8 mouse cellular contexts compared by ENCODE assay signal in the genomic region with DNA sequence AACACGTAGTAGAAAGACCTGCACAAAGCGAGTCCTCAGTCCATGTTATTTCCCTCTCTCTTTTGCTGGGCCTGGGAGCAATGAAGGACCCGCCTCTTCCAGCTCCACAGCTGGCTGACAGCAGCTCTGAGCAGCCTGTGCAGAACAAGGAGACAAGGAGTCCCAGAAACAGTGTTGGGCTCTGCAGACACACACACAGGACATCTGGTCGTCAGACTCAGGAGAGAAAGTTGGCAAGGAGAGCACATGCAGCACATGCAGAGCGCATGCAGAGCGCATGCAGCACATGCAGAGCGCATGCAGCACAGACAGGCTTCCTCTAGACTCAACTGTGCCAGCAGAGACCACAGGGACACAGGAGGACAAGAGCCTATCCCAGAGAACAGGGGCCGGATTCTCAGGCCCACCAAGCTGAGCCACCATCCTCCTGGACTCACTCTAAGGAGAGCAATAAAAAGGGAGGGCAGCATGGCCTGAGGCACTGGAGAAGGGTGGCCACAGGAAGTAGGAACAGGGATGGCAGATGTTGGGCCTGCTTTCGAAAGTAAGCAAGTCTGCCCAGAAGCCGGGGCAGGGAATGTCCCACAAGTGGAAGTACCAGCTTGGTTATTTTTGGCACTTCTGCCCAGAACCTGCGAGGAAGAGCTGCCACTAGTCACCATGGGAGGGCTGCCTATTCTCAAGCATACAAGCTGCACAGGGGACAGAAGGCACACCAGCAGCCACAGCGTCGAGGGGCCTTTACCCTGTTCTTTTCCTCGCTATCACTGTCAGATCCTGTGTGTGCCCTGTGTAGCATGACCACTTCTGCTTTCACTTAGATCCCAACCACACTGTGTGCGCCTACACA. TPM values are rescaled to one million over a fixed set of nuclear protein-coding genes. Genes with fewer than 3 reads are reported as not detected.
A peak's percentile ranks its signal among the peaks of the same experiment; 100 is the strongest.
DNase-seq lines count a peak whose midpoint lies in the region; ATAC-seq and TF ChIP-seq lines count a peak whose summit lies in the region.

No protein-coding gene starts in this region.

- H3K9ac ChIP-seq in kidney, embryonic 15.5 days: no peak overlapping the region
- H3K9ac ChIP-seq in forebrain, postnatal 0 days: no peak overlapping the region
- no peak overlapping the region for H3K9ac ChIP-seq in kidney, postnatal 0 days (ENCODE audit: low read depth, low read length)
- peak overlapping the region; percentile 41; the same call in 1 of the 2 replicates for H3K9ac ChIP-seq in neural tube, embryonic 13.5 days

- WGBS in kidney, embryonic 15.5 days: 62% methylated on average over 15 of the region's 15 CpGs
- 55% methylated on average over 15 of the region's 15 CpGs for WGBS in forebrain, postnatal 0 days
- 57% methylated on average over 15 of the region's 15 CpGs for WGBS in kidney, postnatal 0 days
- 60% methylated on average over 14 of the region's 15 CpGs for WGBS in neural tube, embryonic 13.5 days

- H3K9me3 ChIP-seq in kidney, embryonic 15.5 days (replicated peaks): no peaks in the 10 kb centered on the region
- no peaks in the 10 kb centered on the region for H3K9me3 ChIP-seq in forebrain, postnatal 0 days (ENCODE audit: low read length)
- no peaks in the 10 kb centered on the region for H3K9me3 ChIP-seq in kidney, postnatal 0 days (replicated peaks; ENCODE audit: low read length)
- H3K9me3 ChIP-seq in neural tube, embryonic 13.5 days: no peaks in the 10 kb centered on the region

- H3K4me2 ChIP-seq in kidney, embryonic 15.5 days: no peak overlapping the region
- no peak overlapping the region for H3K4me2 ChIP-seq in forebrain, postnatal 0 days (ENCODE audit: low read depth)
- H3K4me2 ChIP-seq in kidney, postnatal 0 days (ENCODE audit: low read length): no peak overlapping the region
- H3K4me2 ChIP-seq in neural tube, embryonic 13.5 days: no peak overlapping the region

- H3K4me1 ChIP-seq in kidney, embryonic 15.5 days: peaks cover 71% of the 10 kb centered on the region
- H3K4me1 ChIP-seq in forebrain, postnatal 0 days (ENCODE audit: insufficient read depth): peaks cover 21% of the 10 kb centered on the region
- H3K4me1 ChIP-seq in kidney, postnatal 0 days (replicated peaks; ENCODE audit: insufficient read depth, low read length): peaks cover 53% of the 10 kb centered on the region
- peaks cover 77% of the 10 kb centered on the region for H3K4me1 ChIP-seq in neural tube, embryonic 13.5 days (replicated peaks)

- no peaks in the 10 kb centered on the region for H3K27me3 ChIP-seq in kidney, embryonic 15.5 days
- H3K27me3 ChIP-seq in forebrain, postnatal 0 days (ENCODE audit: insufficient read depth, low read length): no peaks in the 10 kb centered on the region
- H3K27me3 ChIP-seq in kidney, postnatal 0 days (ENCODE audit: insufficient read depth, low read length): no peaks in the 10 kb centered on the region
- no peaks in the 10 kb centered on the region for H3K27me3 ChIP-seq in neural tube, embryonic 13.5 days

- DNase-seq in kidney, adult 11 months: no peak
- peak; percentile 25 for DNase-seq in Muller cell, postnatal 12 days (ENCODE audit: inconsistent ontology term)
- DNase-seq in forebrain, postnatal 0 days: peak; percentile 42
- no peak for DNase-seq in kidney, postnatal 0 days (ENCODE audit: low spot score)
- no peak for DNase-seq in urinary bladder, postnatal 10 days (ENCODE audit: low spot score)
- no peak for DNase-seq in adrenal gland, postnatal 10 days

- H3K4me3 ChIP-seq in kidney, embryonic 15.5 days (replicated peaks): no peak overlapping the region
- H3K4me3 ChIP-seq in forebrain, postnatal 0 days (ENCODE audit: low read depth, low read length): no peak overlapping the region
- H3K4me3 ChIP-seq in kidney, postnatal 0 days (replicated peaks; ENCODE audit: low read depth, low read length): no peak overlapping the region
- no peak overlapping the region for H3K4me3 ChIP-seq in neural tube, embryonic 13.5 days

- peaks cover 9% of the 10 kb centered on the region for H3K36me3 ChIP-seq in kidney, embryonic 15.5 days
- no peaks in the 10 kb centered on the region for H3K36me3 ChIP-seq in forebrain, postnatal 0 days (ENCODE audit: insufficient read depth)
- H3K36me3 ChIP-seq in kidney, postnatal 0 days (ENCODE audit: insufficient read depth, low read length): no peaks in the 10 kb centered on the region
- H3K36me3 ChIP-seq in neural tube, embryonic 13.5 days: no peaks in the 10 kb centered on the region

- H3K27ac ChIP-seq in kidney, embryonic 15.5 days: peak overlapping the region; percentile 74
- H3K27ac ChIP-seq in forebrain, postnatal 0 days (ENCODE audit: low read depth, low read length): no peak overlapping the region
- H3K27ac ChIP-seq in kidney, postnatal 0 days: peak overlapping the region; percentile 42
- H3K27ac ChIP-seq in neural tube, embryonic 13.5 days (replicated peaks): peak overlapping the region; percentile 29

- no peak for ATAC-seq in kidney, embryonic 15.5 days (replicated peaks; ENCODE audit: low FRiP score)
- peak; percentile 38; the same call in 1 of the 2 replicates for ATAC-seq in forebrain, postnatal 0 days
- ATAC-seq in kidney, postnatal 0 days (replicated peaks; ENCODE audit: low FRiP score, low read depth): no peak
- ATAC-seq in neural tube, embryonic 13.5 days (ENCODE audit: low read depth): no peak

- TF ChIP-seq CTCF in forebrain, postnatal 0 days (IDR thresholded peaks at IDR 0.05; ENCODE audit: low read depth): no peak
- no peak for TF ChIP-seq CTCF in kidney, postnatal 0 days (IDR thresholded peaks at IDR 0.05; ENCODE audit: low read depth)

RNA-seq across cellular contexts. Expression of a gene that starts 30.7 kb away (rescaled TPM):
- 8.7 and 10.8 TPM in 2 replicates for polyA plus RNA-seq in kidney, embryonic 15.5 days (2015; fragmentation: Nextera tagmentation; extraction: Ambion mirVana)
- 7.0 and 7.9 TPM in 2 replicates for total RNA-seq in forebrain, postnatal 0 days (2014; rRNA removed)
- polyA plus RNA-seq in forebrain, postnatal 0 days (2015; fragmentation: Nextera tagmentation; extraction: Ambion mirVana): 2.2 and 2.5 TPM in 2 replicates
- 4.8 and 5.8 TPM in 2 replicates for polyA plus RNA-seq in kidney, postnatal 0 days (2015; fragmentation: Nextera tagmentation; extraction: Ambion mirVana)
- 4.9 TPM in 2 replicates for polyA plus RNA-seq in neural tube, embryonic 13.5 days (2015; fragmentation: Nextera tagmentation; extraction: Ambion mirVana)
- total RNA-seq in adrenal gland, postnatal 10 days (2021): 10 to 100 TPM; 19.2 to 24.9 TPM

RNA-seq across cellular contexts. Expression of a gene that starts 39.7 kb away (rescaled TPM):
- 1.00 and 1.0 TPM in 2 replicates for polyA plus RNA-seq in kidney, embryonic 15.5 days (2015; fragmentation: Nextera tagmentation; extraction: Ambion mirVana)
- 13.9 and 14.2 TPM in 2 replicates for total RNA-seq in forebrain, postnatal 0 days (2014; rRNA removed)
- 9.3 and 12.0 TPM in 2 replicates for polyA plus RNA-seq in forebrain, postnatal 0 days (2015; fragmentation: Nextera tagmentation; extraction: Ambion mirVana)
- 0.33 and 0.50 TPM in 2 replicates for polyA plus RNA-seq in kidney, postnatal 0 days (2015; fragmentation: Nextera tagmentation; extraction: Ambion mirVana)
- polyA plus RNA-seq in neural tube, embryonic 13.5 days (2015; fragmentation: Nextera tagmentation; extraction: Ambion mirVana): 3.1 and 3.7 TPM in 2 replicates
- under 1 TPM; 0.30 to 0.61 TPM for total RNA-seq in adrenal gland, postnatal 10 days (2021)

Comparison
In these comparisons a context has a peak if more than half of its experiments do, and no peak if none do; other contexts are left out.
1. DNase-seq: peak in Muller cell, postnatal 12 days (single experiment) and forebrain, postnatal 0 days (single experiment); none in kidney, adult 11 months (single experiment), kidney, postnatal 0 days (single experiment), urinary bladder, postnatal 10 days (single experiment) and adrenal gland, postnatal 10 days (single experiment).